Mouse (Mus musculus): ENCODE measurements around the gene Pabpc4l. TPM values are rescaled to one million over a fixed set of nuclear protein-coding genes. Genes with fewer than 3 reads are reported as not detected.
"Not testable (repeated sequence)": the region's sequence is repeated elsewhere in the genome, so short reads cannot be mapped to it uniquely, and the experiment has no call there.

Gene Pabpc4l
- 29.0 and 32.3 TPM in 2 replicates for polyA plus RNA-seq (2015; fragmentation: Nextera tagmentation; extraction: Ambion mirVana)

- WGBS: under 1% methylated on average over 32 of the region's 37 CpGs
- Histone ChIP-seq H3K4me1 (0 out of 2 replicates have a peak, but pooled peaks cover 5% of the 10 kb centered on the region), H3K4me2 (replicated peaks) (peak within 1 kb of the TSS; percentile 64), H3K27me3 (no peaks in the 10 kb centered on the region), H3K36me3 (peaks cover 14% of the 10 kb centered on the region), H3K9ac (peak within 1 kb of the TSS; percentile 83), H3K4me3 (peak within 1 kb of the TSS; percentile 65), H3K27ac (peak within 1 kb of the TSS; percentile 92), H3K9me3 (peaks cover 13% of the 10 kb centered on the region)
- peak; percentile 97 for ATAC-seq (ENCODE audit: low FRiP score, low read depth)
These were observed at the start of gene Pabpc4l for GRCm38 (mm10) chr3:46447481-46448265. TSS of gene Pabpc4l (minus strand) at chr3:46448219.

GRCm38 (mm10) chr3:46490989-46491259, 42.9 kb upstream of the Pabpc4l start:
- no peaks in the 10 kb centered on the region for H3K36me3 ChIP-seq
- no peaks in the 10 kb centered on the region for H3K9me3 ChIP-seq
- H3K4me2 ChIP-seq (replicated peaks): no peak overlapping the region
- H3K27ac ChIP-seq: no peak overlapping the region
- no peak overlapping the region for H3K4me3 ChIP-seq
- no peak overlapping the region for H3K9ac ChIP-seq
- ATAC-seq (ENCODE audit: low FRiP score, low read depth): no peak
- H3K4me1 ChIP-seq: 0 out of 2 replicates have a peak, but pooled peaks cover 5% of the 10 kb centered on the region
- H3K27me3 ChIP-seq: no peaks in the 10 kb centered on the region
- WGBS: 61% methylated on average over 5 of the region's 5 CpGs

- Histone ChIP-seq H3K4me2 (replicated peaks) (peak overlapping the region; percentile 48), H3K4me3 (peak overlapping the region; percentile 23), H3K36me3 (no peaks in the 10 kb centered on the region), H3K4me1 (0 out of 2 replicates have a peak, but pooled peaks cover 5% of the 10 kb centered on the region), H3K27ac (no peak overlapping the region), H3K27me3 (no peaks in the 10 kb centered on the region), H3K9me3 (no peaks in the 10 kb centered on the region), H3K9ac (no peak overlapping the region)
- ATAC-seq (ENCODE audit: low FRiP score, low read depth): no peak
- 51% methylated on average over 15 of the region's 15 CpGs for WGBS
These were observed 42.3 kb upstream of the Pabpc4l start for GRCm38 (mm10) chr3:46490132-46490988.

GRCm38 (mm10) chr3:46486091-46486490, 38.1 kb upstream of the Pabpc4l start:
- H3K27ac ChIP-seq; H3K4me3 ChIP-seq; H3K9me3 ChIP-seq; H3K4me2 ChIP-seq (replicated peaks); H3K36me3 ChIP-seq; H3K9ac ChIP-seq; ATAC-seq (ENCODE audit: low FRiP score, low read depth); H3K27me3 ChIP-seq; H3K4me1 ChIP-seq: not testable (repeated sequence)
- WGBS: 68% methylated on average over 1 of the region's 1 CpGs

- Histone ChIP-seq H3K9me3 (peaks cover 13% of the 10 kb centered on the region), H3K4me3 (peak overlapping the region; percentile 65), H3K36me3 (peaks cover 14% of the 10 kb centered on the region), H3K4me1 (0 out of 2 replicates have a peak, but pooled peaks cover 5% of the 10 kb centered on the region), H3K27me3 (no peaks in the 10 kb centered on the region), H3K4me2 (replicated peaks) (peak overlapping the region; percentile 64), H3K9ac (peak overlapping the region; percentile 83), H3K27ac (peak overlapping the region; percentile 92)
- WGBS: 3% methylated on average over 5 of the region's 5 CpGs
- peak; percentile 5; the same call in 1 of the 2 replicates for ATAC-seq (ENCODE audit: low FRiP score, low read depth)
These were observed 180 bp upstream of the Pabpc4l start for GRCm38 (mm10) chr3:46448266-46448532.

- no peak overlapping the region for H3K4me2 ChIP-seq (replicated peaks)
- no peak for ATAC-seq (ENCODE audit: low FRiP score, low read depth)
- H3K4me1 ChIP-seq: no peaks in the 10 kb centered on the region
- no peaks in the 10 kb centered on the region for H3K9me3 ChIP-seq
- no peak overlapping the region for H3K9ac ChIP-seq
- H3K36me3 ChIP-seq: no peaks in the 10 kb centered on the region
- H3K27ac ChIP-seq: no peak overlapping the region
- no peaks in the 10 kb centered on the region for H3K27me3 ChIP-seq
- no peak overlapping the region for H3K4me3 ChIP-seq
These were observed 16.6 kb downstream of the Pabpc4l start for GRCm38 (mm10) chr3:46431416-46431815.

Data from limb, embryonic 13.5 days (tissue).